Mouse (Mus musculus): ENCODE measurements at regions not wholly inside any gene's neighbourhood (a gene's known extent, or its start where the extent isn't known, plus 50 kb on each side); places are given as distances from the start of the nearest gene placed in this dataset.

DNA sequence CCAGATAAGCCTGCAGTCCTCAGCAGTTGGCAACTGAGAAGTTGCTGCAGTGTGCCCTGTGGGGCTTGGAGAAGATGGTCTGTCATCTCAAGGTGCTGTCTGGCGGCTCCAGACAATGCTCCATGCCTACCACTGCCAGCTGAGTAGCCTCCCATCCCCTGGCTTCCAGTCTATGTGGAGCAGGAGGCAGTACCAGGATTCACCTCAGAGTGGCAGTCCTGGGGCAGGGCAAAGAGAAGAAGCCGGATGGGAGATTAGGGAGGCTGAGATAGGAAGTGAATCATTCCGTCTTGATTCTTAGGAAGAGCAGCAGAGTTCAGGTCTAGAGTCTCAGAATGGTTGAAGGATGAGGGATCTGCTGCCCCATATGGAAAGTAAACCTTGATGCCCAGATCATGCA is 198.1 kb upstream of the H2al1a start:
- TF ChIP-seq POLR2A (IDR thresholded peaks at IDR 0.05; ENCODE audit: insufficient read depth, low read length), result no peak
- no peak for TF ChIP-seq EP300 (IDR thresholded peaks at IDR 0.05; ENCODE audit: insufficient read depth, low read depth, low read length)
- no peak for TF ChIP-seq CTCF (IDR thresholded peaks at IDR 0.05; ENCODE audit: low read depth, low read length)
